Mouse (Mus musculus) liver, embryonic 14.5 days (tissue): Measurements from ENCODE around the gene Mecom.

Source experiments
- CTCF ChIP-seq: IDR thresholded peaks from 2 replicates; pipeline ENCODE4 v1.5.1; 2016; ENCODE audit warnings: antibody characterized with exemption, low read depth, control low read depth
- EP300 ChIP-seq: IDR thresholded peaks from 2 replicates; pipeline ENCODE4 v1.6.1; 2016; ENCODE audit warnings: antibody characterized with exemption, low read depth

- TF ChIP-seq CTCF (no peak), EP300 (no peak)
These were observed 109.8 kb downstream of the Mecom start for GRCm38 (mm10) chr3:30438007-30438406.
